Mouse (Mus musculus) hindbrain, postnatal 0 days (tissue): Measurements from ENCODE around the gene Zzz3. TPM values are rescaled to one million over a fixed set of nuclear protein-coding genes. Genes with fewer than 3 reads are reported as not detected.

Experiments used
- ATAC-seq: fragments of 200-750 bp; cut with Nextera tagmentation; 2 replicates; pipeline ENCODE4 v1.8.0; 2017; ENCODE audit warnings: mild to moderate bottlenecking, moderate TSS enrichment, moderate library complexity
- DNase-seq: peaks from one replicate; pipeline ENCODE4 v3.0.0-alpha.2; 2015; ENCODE audit warnings: low spot score
- H3K27ac ChIP-seq: fragments of 300-500 bp; sonication (generic); 2 replicates; pipeline ENCODE4 v1.5.1; 2014; ENCODE audit warnings: mild to moderate bottlenecking
- H3K27me3 ChIP-seq: fragments of 300-500 bp; sonication (generic); 2 replicates; pipeline ENCODE4 v1.6.1; 2014; ENCODE audit warnings: low read length, mixed read lengths; ENCODE audit not compliant: insufficient read depth
- H3K36me3 ChIP-seq: fragments of 300-500 bp; sonication (generic); 2 replicates; pipeline ENCODE4 v1.6.1; 2014; ENCODE audit warnings: low read length, mixed read lengths; ENCODE audit not compliant: insufficient read depth
- H3K4me1 ChIP-seq: fragments of 300-500 bp; sonication (generic); 2 replicates; pipeline ENCODE4 v1.6.1; 2014; ENCODE audit warnings: antibody characterized with exemption, low read length, mixed read lengths; ENCODE audit not compliant: insufficient read depth
- H3K4me2 ChIP-seq: fragments of 300-500 bp; sonication (generic); 2 replicates; pipeline ENCODE4 v1.6.1; 2014; ENCODE audit warnings: low read depth, mild to moderate bottlenecking, low read length, moderate library complexity, mixed read lengths
- H3K4me3 ChIP-seq: fragments of 300-500 bp; sonication (generic); 2 replicates; pipeline ENCODE4 v1.5.1; 2014; ENCODE audit warnings: low read length
- H3K9ac ChIP-seq: fragments of 300-500 bp; sonication (generic); replicated peaks from 2 replicates; pipeline ENCODE4 v1.6.1; 2014; ENCODE audit warnings: mild to moderate bottlenecking, low read length, moderate library complexity, mixed read lengths
- H3K9me3 ChIP-seq: fragments of 300-500 bp; sonication (generic); 2 replicates; pipeline ENCODE4 v1.6.1; 2016; ENCODE audit warnings: low read length, mixed read lengths
- CTCF ChIP-seq: IDR thresholded peaks from 2 replicates; pipeline ENCODE4 v1.5.1; 2016; ENCODE audit warnings: antibody characterized with exemption, control low read depth, low read depth
- WGBS: fragments of 180-500 bp; shearing (Covaris S2); extraction: QIAGEN DNeasy Blood & Tissue Kit; methylation state at CpG from one replicate; pipeline ENCODE4 v1.1.7; 2014; 5-methylcytosine and 5-hydroxymethylcytosine counted together
- polyA plus RNA-seq: library from polyadenylated mRNA; unstranded; fragments of >200 nt; fragmentation: Nextera tagmentation; extraction: Ambion mirVana; gene quantifications from 2 replicates; pipeline ENCODE4 v1.2.1, GENCODE M21; 2015
- total RNA-seq: library from RNA; depleted of rRNA; stranded (reverse); fragments of >200 nt; gene quantifications from 2 replicates; pipeline ENCODE4 v1.2.3, GENCODE M21; 2014

Gene Zzz3
- total and polyA plus RNA-seq, 2 experiments from 2014 or later: 20.9 to 33.3 TPM

GRCm38 (mm10) chr3:152410980-152411551, 15.8 kb downstream of the Zzz3 start:
- Histone ChIP-seq H3K4me3 (no peak overlapping the region), H3K4me1 (no peaks in the 10 kb centered on the region), H3K27me3 (no peaks in the 10 kb centered on the region), H3K27ac (no peak overlapping the region), H3K9me3 (no peaks in the 10 kb centered on the region), H3K4me2 (no peak overlapping the region), H3K9ac (no peak overlapping the region), H3K36me3 (no peaks in the 10 kb centered on the region)
- ATAC-seq: no peak
- no peak for TF ChIP-seq CTCF
- no peak for DNase-seq
- 89% methylated on average over 7 of the region's 7 CpGs for WGBS

GRCm38 (mm10) chr3:152412362-152412761, 17.1 kb downstream of the Zzz3 start:
- no peak overlapping the region for H3K4me3 ChIP-seq
- H3K4me2 ChIP-seq: no peak overlapping the region
- no peaks in the 10 kb centered on the region for H3K27me3 ChIP-seq
- H3K36me3 ChIP-seq: no peaks in the 10 kb centered on the region
- no peak for TF ChIP-seq CTCF
- H3K27ac ChIP-seq: no peak overlapping the region
- DNase-seq (no peak), ATAC-seq (no peak)
- H3K9me3 ChIP-seq: no peaks in the 10 kb centered on the region
- H3K9ac ChIP-seq: no peak overlapping the region
- H3K4me1 ChIP-seq: no peaks in the 10 kb centered on the region
- 89% methylated on average over 4 of the region's 4 CpGs for WGBS

GRCm38 (mm10) chr3:152428925-152429324, 33.7 kb downstream of the Zzz3 start:
- no peak overlapping the region for H3K9ac ChIP-seq
- no peak overlapping the region for H3K27ac ChIP-seq
- no peak for ATAC-seq
- no peaks in the 10 kb centered on the region for H3K4me1 ChIP-seq
- peaks cover 20% of the 10 kb centered on the region for H3K36me3 ChIP-seq
- no peaks in the 10 kb centered on the region for H3K9me3 ChIP-seq
- 90% methylated on average over 8 of the region's 8 CpGs for WGBS
- H3K4me3 ChIP-seq: no peak overlapping the region
- DNase-seq: no peak
- no peak for TF ChIP-seq CTCF
- no peak overlapping the region for H3K4me2 ChIP-seq
- no peaks in the 10 kb centered on the region for H3K27me3 ChIP-seq

- Histone ChIP-seq H3K4me1 (no peaks in the 10 kb centered on the region), H3K4me2 (no peak overlapping the region), H3K9me3 (no peaks in the 10 kb centered on the region), H3K27ac (no peak overlapping the region), H3K36me3 (peaks cover 14% of the 10 kb centered on the region), H3K9ac (no peak overlapping the region), H3K27me3 (no peaks in the 10 kb centered on the region), H3K4me3 (no peak overlapping the region)
- no peak for TF ChIP-seq CTCF
- no peak for DNase-seq
- no peak for ATAC-seq
- 95% methylated on average over 7 of the region's 7 CpGs for WGBS
Measured at GRCm38 (mm10) chr3:152432677-152433076, 37.4 kb downstream of the Zzz3 start.

- DNase-seq (no peak), ATAC-seq (no peak)
- Histone ChIP-seq H3K9me3 (no peaks in the 10 kb centered on the region), H3K27ac (no peak overlapping the region), H3K4me3 (no peak overlapping the region), H3K4me1 (no peaks in the 10 kb centered on the region), H3K36me3 (no peaks in the 10 kb centered on the region), H3K9ac (no peak overlapping the region), H3K4me2 (no peak overlapping the region), H3K27me3 (no peaks in the 10 kb centered on the region)
- TF ChIP-seq CTCF: no peak
Measured at GRCm38 (mm10) chr3:152435590-152435989, 40.3 kb downstream of the Zzz3 start.

- Histone ChIP-seq H3K9me3 (no peaks in the 10 kb centered on the region), H3K27me3 (no peaks in the 10 kb centered on the region), H3K36me3 (no peaks in the 10 kb centered on the region), H3K9ac (no peak overlapping the region), H3K4me2 (no peak overlapping the region), H3K27ac (no peak overlapping the region), H3K4me3 (no peak overlapping the region), H3K4me1 (no peaks in the 10 kb centered on the region)
- WGBS: 97% methylated on average over 7 of the region's 7 CpGs
- DNase-seq (no peak), ATAC-seq (no peak)
- TF ChIP-seq CTCF: no peak
Measured at GRCm38 (mm10) chr3:152438068-152438467, 42.8 kb downstream of the Zzz3 start.

GRCm38 (mm10) chr3:152442795-152443194, 47.5 kb downstream of the Zzz3 start:
- WGBS: 93% methylated on average over 4 of the region's 4 CpGs
- H3K27ac ChIP-seq: no peak overlapping the region
- no peaks in the 10 kb centered on the region for H3K27me3 ChIP-seq
- H3K4me1 ChIP-seq: no peaks in the 10 kb centered on the region
- no peak overlapping the region for H3K4me3 ChIP-seq
- H3K4me2 ChIP-seq: no peak overlapping the region
- no peaks in the 10 kb centered on the region for H3K36me3 ChIP-seq
- no peaks in the 10 kb centered on the region for H3K9me3 ChIP-seq
- H3K9ac ChIP-seq: no peak overlapping the region
- ATAC-seq (no peak), DNase-seq (no peak)
- TF ChIP-seq CTCF: no peak
